Mouse (Mus musculus): Measurements from ENCODE around the gene Epha1.

GRCm38 (mm10) chr6:42376016-42376415, 2.9 kb upstream of the Epha1 start:
- TF ChIP-seq CTCF (conservative IDR thresholded peaks at IDR 0.05; ENCODE audit: low read length) (no peak), NANOG (IDR thresholded peaks at IDR 0.05; ENCODE audit: borderline replicate concordance, low read length) (no peak)

All from E14TG2a.4 (cell line).